Mouse (Mus musculus) heart, adult 2 months (tissue): Measurements from ENCODE around the gene Zfp93.

Experiments used
- CTCF ChIP-seq: fragments of 200-600 bp; IDR thresholded peaks from 2 replicates; pipeline ENCODE4 v1.8.1; 2022; ENCODE audit warnings: antibody characterized with exemption, mild to moderate bottlenecking, moderate library complexity
- POLR2A ChIP-seq: fragments of 200-500 bp; IDR thresholded peaks from 2 replicates; pipeline ENCODE4 v1.6.1; 2011; ENCODE audit warnings: mild to moderate bottlenecking, low read depth, low read length, control low read depth; ENCODE audit not compliant: insufficient read depth

DNA sequence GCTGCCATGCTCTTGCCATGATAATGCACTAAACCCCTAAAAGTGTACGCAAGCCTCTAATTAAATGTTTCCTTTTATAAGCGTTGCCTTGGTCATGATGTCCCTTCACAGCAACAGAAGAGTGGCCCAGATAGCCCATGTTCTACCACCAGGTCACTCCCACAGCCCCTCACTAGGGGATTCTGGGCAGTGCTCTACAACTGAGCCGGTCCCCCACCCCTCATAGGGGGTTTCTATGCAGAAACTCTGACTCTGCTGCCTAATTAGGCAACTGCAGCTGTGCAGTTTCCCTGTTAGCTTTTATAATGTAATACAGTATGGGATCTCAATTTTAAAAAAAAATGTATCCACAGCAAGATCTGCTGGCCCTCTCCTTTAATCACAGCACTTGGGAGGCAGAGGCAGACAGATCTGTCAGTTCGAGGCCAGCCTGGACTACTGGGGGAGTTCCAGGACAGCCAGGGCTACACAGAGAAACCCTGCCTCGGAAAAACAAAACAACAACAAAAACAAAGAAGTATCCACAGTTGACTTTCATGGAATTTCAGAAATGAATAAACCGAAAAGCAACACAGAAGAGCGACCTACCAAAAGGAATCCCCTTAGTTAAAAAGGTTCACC is 443 bp upstream of the Zfp93 start:
- TF ChIP-seq CTCF (no peak), POLR2A (no peak)
